Mouse (Mus musculus) CH12.LX (cell line): ENCODE results near the gene Ankrd63. TPM values are rescaled to one million over a fixed set of nuclear protein-coding genes. Genes with fewer than 3 reads are reported as not detected.

ENCODE experiments used
- DNase-seq: peaks from one replicate; pipeline ENCODE4 v3.0.0-alpha.2; 2013; ENCODE audit errors: extremely low read depth
- H3K27ac ChIP-seq: 2 replicates; pipeline ENCODE4 v1.5.1; 2012; ENCODE audit warnings: low read depth, mild to moderate bottlenecking, control low read depth, moderate library complexity; ENCODE audit not compliant: insufficient read depth
- H3K27me3 ChIP-seq: replicated peaks from 2 replicates; pipeline ENCODE3; 2012; ENCODE audit warnings: inconsistent platforms
- H3K36me3 ChIP-seq, 2 experiments: replicated peaks in 1 of 2; 2 replicates each; pipeline versions ENCODE3 to v1.6.1; 2012; ENCODE audit warnings: inconsistent platforms in 1 of 2, low read length in 1 of 2, mild to moderate bottlenecking in 1 of 2, mixed read lengths in 1 of 2, moderate library complexity in 1 of 2; ENCODE audit not compliant: control insufficient read depth in 1 of 2, insufficient read depth in 1 of 2
- H3K4me1 ChIP-seq, 2 experiments: 2 replicates each; pipeline ENCODE4 v1.6.1; 2012; ENCODE audit warnings: inconsistent platforms in 1 of 2, moderate library complexity in 1 of 2; ENCODE audit not compliant: insufficient read depth in 2 of 2, control insufficient read depth in 1 of 2
- H3K4me2 ChIP-seq: 2 replicates; pipeline ENCODE4 v1.6.1; 2012; ENCODE audit warnings: low read depth, mild to moderate bottlenecking, control low read depth; ENCODE audit not compliant: poor library complexity, insufficient read depth, severe bottlenecking
- H3K4me3 ChIP-seq, 3 experiments: fragments of 150-350 bp in 1 of 3; sonication (generic) in 1 of 3; replicated peaks in 1 of 3; 2 replicates each; pipeline versions ENCODE3 to v1.5.1; 2011 to 2012; ENCODE audit warnings: low read depth in 2 of 3, low read length in 2 of 3, mild to moderate bottlenecking in 2 of 3, moderate library complexity in 2 of 3, control low read depth in 1 of 3, improper control_type of control experiment in 1 of 3, inconsistent platforms in 1 of 3, mixed read lengths in 1 of 3; ENCODE audit not compliant: poor library complexity in 1 of 3
- H3K79me2 ChIP-seq: replicated peaks from 2 replicates; pipeline ENCODE4 v1.6.1; 2012; ENCODE audit warnings: mild to moderate bottlenecking, moderate library complexity; ENCODE audit not compliant: control insufficient read depth, poor library complexity, insufficient read depth, severe bottlenecking; ENCODE audit errors: extremely low read depth
- H3K9ac ChIP-seq: 2 replicates; pipeline ENCODE4 v1.6.1; 2012; ENCODE audit warnings: low read depth, mild to moderate bottlenecking, control low read depth, moderate library complexity; ENCODE audit not compliant: insufficient read depth
- H3K9me3 ChIP-seq: replicated peaks from 2 replicates; pipeline ENCODE3; 2012; ENCODE audit warnings: low read length, inconsistent platforms, mixed read lengths
- CHD1 ChIP-seq: IDR thresholded peaks from 2 replicates; pipeline ENCODE4 v1.6.1; 2012; ENCODE audit warnings: low read depth, low read length, improper control_type of control experiment, inconsistent platforms
- CHD2 ChIP-seq: IDR thresholded peaks from 2 replicates; pipeline ENCODE4 v1.6.1; 2011; ENCODE audit warnings: low read length, improper control_type of control experiment
- CTCF ChIP-seq, 2 experiments: IDR thresholded peaks in 1 of 2; conservative IDR thresholded peaks in 1 of 2; 2 replicates each; pipeline ENCODE4 v1.5.1; 2011 to 2012; ENCODE audit warnings: low read depth in 2 of 2, low read length in 2 of 2, improper control_type of control experiment in 1 of 2, inconsistent platforms in 1 of 2, mild to moderate bottlenecking in 1 of 2, moderate library complexity in 1 of 2
- E2F4 ChIP-seq: IDR thresholded peaks from 2 replicates; pipeline ENCODE4 v1.6.1; 2011; ENCODE audit warnings: low read depth, low read length, improper control_type of control experiment; ENCODE audit not compliant: insufficient replicate concordance
- ETS1 ChIP-seq: conservative IDR thresholded peaks from 2 replicates; pipeline ENCODE4 v1.6.1; 2012; ENCODE audit warnings: low read depth, mild to moderate bottlenecking, inconsistent platforms, low read length, improper control_type of control experiment, moderate library complexity
- HCFC1 ChIP-seq: IDR thresholded peaks from 2 replicates; pipeline ENCODE4 v1.6.1; 2012; ENCODE audit warnings: low read depth, mild to moderate bottlenecking, inconsistent platforms, low read length, improper control_type of control experiment
- JUN ChIP-seq: IDR thresholded peaks from 2 replicates; pipeline ENCODE4 v1.6.1; 2011; ENCODE audit warnings: low read depth, mild to moderate bottlenecking, low read length, improper control_type of control experiment, moderate library complexity; ENCODE audit not compliant: insufficient read depth
- JUND ChIP-seq: conservative IDR thresholded peaks from 2 replicates; pipeline ENCODE4 v1.6.1; 2011; ENCODE audit warnings: low read depth, low read length, improper control_type of control experiment
- KAT2A ChIP-seq: IDR thresholded peaks from 2 replicates; pipeline ENCODE4 v1.6.1; 2012; ENCODE audit warnings: low read length, improper control_type of control experiment, inconsistent platforms; ENCODE audit not compliant: insufficient replicate concordance
- MAFK ChIP-seq: IDR thresholded peaks from 2 replicates; pipeline ENCODE4 v1.6.1; 2011; ENCODE audit warnings: low read length, improper control_type of control experiment; ENCODE audit not compliant: insufficient replicate concordance
- MAX ChIP-seq: IDR thresholded peaks from 2 replicates; pipeline ENCODE4 v1.6.1; 2011; ENCODE audit warnings: low read length, improper control_type of control experiment
- MAZ ChIP-seq: IDR thresholded peaks from 2 replicates; pipeline ENCODE4 v1.6.1; 2012; ENCODE audit warnings: low read depth, mild to moderate bottlenecking, inconsistent platforms, low read length, improper control_type of control experiment, moderate library complexity
- MEF2A ChIP-seq: IDR thresholded peaks from 2 replicates; pipeline ENCODE4 v1.6.1; 2014; ENCODE audit warnings: low read depth, mild to moderate bottlenecking, inconsistent platforms, low read length, improper control_type of control experiment, borderline replicate concordance
- MXI1 ChIP-seq: IDR thresholded peaks from 2 replicates; pipeline ENCODE4 v1.6.1; 2011; ENCODE audit warnings: mild to moderate bottlenecking, low read depth, low read length, improper control_type of control experiment
- MYC ChIP-seq: IDR thresholded peaks from 2 replicates; pipeline ENCODE4 v1.6.1; 2011; ENCODE audit warnings: low read depth, mild to moderate bottlenecking, improper control_type of control experiment, low read length
- POLR2A ChIP-seq: IDR thresholded peaks from 2 replicates; pipeline ENCODE4 v1.6.1; 2011; ENCODE audit warnings: low read depth, mild to moderate bottlenecking, improper control_type of control experiment, low read length
- RAD21 ChIP-seq: IDR thresholded peaks from 2 replicates; pipeline ENCODE4 v1.6.1; 2011; ENCODE audit warnings: low read depth, mild to moderate bottlenecking, low read length, improper control_type of control experiment, moderate library complexity
- RCOR1 ChIP-seq: conservative IDR thresholded peaks from 2 replicates; pipeline ENCODE4 v1.6.1; 2012; ENCODE audit warnings: low read depth, mild to moderate bottlenecking, inconsistent platforms, low read length, improper control_type of control experiment
- SIN3A ChIP-seq: IDR thresholded peaks from 2 replicates; pipeline ENCODE4 v1.6.1; 2012; ENCODE audit warnings: low read length, improper control_type of control experiment, inconsistent platforms
- SMC3 ChIP-seq: IDR thresholded peaks from 2 replicates; pipeline ENCODE4 v1.6.1; 2011; ENCODE audit warnings: low read depth, low read length, improper control_type of control experiment
- UBTF ChIP-seq: IDR thresholded peaks from 2 replicates; pipeline ENCODE4 v1.6.1; 2012; ENCODE audit warnings: low read depth, mild to moderate bottlenecking, inconsistent platforms, low read length, improper control_type of control experiment, moderate library complexity
- ZC3H11A ChIP-seq: IDR thresholded peaks from 2 replicates; pipeline ENCODE4 v1.6.1; 2012; ENCODE audit warnings: low read depth, mild to moderate bottlenecking, inconsistent platforms, low read length, improper control_type of control experiment
- ZKSCAN1 ChIP-seq: IDR thresholded peaks from 2 replicates; pipeline ENCODE4 v1.6.1; 2012; ENCODE audit warnings: low read depth, inconsistent platforms, low read length, improper control_type of control experiment, borderline replicate concordance
- ZMIZ1 ChIP-seq: IDR thresholded peaks from 2 replicates; pipeline ENCODE4 v1.6.1; 2012; ENCODE audit warnings: low read depth, mild to moderate bottlenecking, inconsistent platforms, low read length, improper control_type of control experiment
- ZNF384 ChIP-seq: IDR thresholded peaks from 2 replicates; pipeline ENCODE4 v1.6.1; 2012; ENCODE audit warnings: low read depth, low read length, improper control_type of control experiment, inconsistent platforms
- dilution Hi-C: fragments of 300-500 bp; cut with MboI; formaldehyde crosslinking; loops from 2 replicates; pipeline ENCODE4 v1.14.3; 2020; ENCODE audit warnings: low sequenced_read_pairs; ENCODE audit not compliant: extremely low pct_unique_long_range_greater_than_20kb, extremely low pct_ligation_motif_present
- in situ Hi-C: fragments of 300-500 bp; cut with MboI; formaldehyde crosslinking; loops from 3 replicates; pipeline ENCODE4 v1.14.3; 2019; ENCODE audit warnings: low sequenced_read_pairs, low pct_ligation_motif_present, low pct_unique_long_range_greater_than_20kb, mixed read lengths
- polyA plus RNA-seq: library from polyadenylated mRNA; unstranded; fragments of >175 nt; gene quantifications from 2 replicates; pipeline ENCODE4 v1.2.1, GENCODE M21; 2012; ENCODE audit warnings: low read depth; ENCODE audit not compliant: insufficient read length
- total RNA-seq, 2 experiments: library from RNA; depleted of rRNA; stranded (reverse); fragments of 300-350 nt in 1 of 2; fragments of >200 nt in 1 of 2; gene quantifications; 2 replicates each; pipeline ENCODE4 v1.2.3; 2012 to 2014

Gene Ankrd63
- total and polyA plus RNA-seq, 3 experiments = 0.07 TPM; not detected in 2

GRCm38 (mm10) chr2:118669785-118670184, 34.0 kb downstream of the Ankrd63 start:
- TF ChIP-seq SIN3A (no peak), ZMIZ1 (no peak), POLR2A (no peak), MAFK (no peak), MAX (no peak), RCOR1 (no peak), E2F4 (no peak)
- in situ Hi-C loops (no loop called here), dilution Hi-C loops (no loop called here)
- H3K27ac ChIP-seq = no peak overlapping the region
- H3K4me2 ChIP-seq = no peak overlapping the region
- no peak overlapping the region for H3K9ac ChIP-seq
- H3K27me3 ChIP-seq = no peaks in the 10 kb centered on the region
- no peak for DNase-seq
- H3K79me2 ChIP-seq = no peaks in the 10 kb centered on the region
- H3K4me1 ChIP-seq = peaks cover 6 to 31% of the 10 kb centered on the region in 2 experiments; a peak in 3 of 4 replicates
- H3K4me3 ChIP-seq = no peak overlapping the region
- H3K9me3 ChIP-seq = no peaks in the 10 kb centered on the region
- no peaks in the 10 kb centered on the region for H3K36me3 ChIP-seq

DNA sequence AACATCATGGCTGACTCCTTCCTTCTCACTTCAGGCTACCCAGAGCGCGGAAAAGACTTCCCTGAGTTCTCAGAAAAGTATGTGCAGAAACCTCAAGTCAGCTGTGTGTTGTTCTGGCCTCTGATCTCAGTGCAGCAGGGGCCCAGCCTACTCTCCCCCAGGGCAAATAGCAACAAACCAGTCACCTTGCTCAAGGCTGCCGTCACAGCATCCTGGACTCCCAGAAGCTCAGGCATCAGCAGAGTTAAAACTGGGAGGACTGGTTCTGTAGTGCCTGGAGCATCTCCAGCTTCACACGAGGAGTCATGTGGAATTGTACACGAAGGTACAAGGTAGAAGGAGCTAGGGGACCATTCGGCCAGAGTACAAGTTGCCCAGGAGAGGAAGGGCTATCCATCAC, 34.5 kb downstream of the Ankrd63 start:
- no peaks in the 10 kb centered on the region for H3K79me2 ChIP-seq
- dilution Hi-C loops = no loop called here
- no peaks in the 10 kb centered on the region for H3K27me3 ChIP-seq
- peaks cover 7 to 37% of the 10 kb centered on the region in 2 experiments; a peak in 3 of 4 replicates for H3K4me1 ChIP-seq
- in situ Hi-C loops = no loop called here
- no peak for DNase-seq
- H3K4me3 ChIP-seq = no peak overlapping the region
- H3K9me3 ChIP-seq = no peaks in the 10 kb centered on the region
- no peaks in the 10 kb centered on the region for H3K36me3 ChIP-seq
- no peak overlapping the region for H3K4me2 ChIP-seq
- TF ChIP-seq ZNF384 (no peak), RAD21 (no peak), ZMIZ1 (no peak), ETS1 (no peak), SMC3 (no peak), SIN3A (no peak), JUN (no peak), MXI1 (no peak), POLR2A (no peak), MEF2A (no peak)
- no peak overlapping the region for H3K27ac ChIP-seq
- H3K9ac ChIP-seq = no peak overlapping the region

DNA sequence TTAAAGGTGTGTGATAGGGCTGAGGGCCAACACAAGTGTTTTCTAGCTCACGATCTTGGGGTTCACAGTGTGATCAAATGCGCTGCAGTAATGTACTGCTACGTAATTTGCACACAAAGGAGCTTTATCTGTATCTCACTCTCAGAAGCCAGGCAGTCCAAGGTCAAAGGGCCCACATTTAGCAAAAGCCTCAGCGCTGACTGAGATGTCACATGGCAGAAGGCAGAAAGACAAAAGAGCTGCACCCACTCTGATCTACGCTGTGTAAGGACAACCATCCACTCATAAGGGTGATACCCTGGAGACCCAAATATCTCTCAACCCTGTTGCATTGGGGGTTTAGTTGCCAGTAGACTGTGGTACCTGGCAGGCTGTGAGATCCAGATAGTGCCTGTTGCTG, 36.6 kb downstream of the Ankrd63 start:
- Histone ChIP-seq H3K4me3 (no peak overlapping the region), H3K4me1 (peaks cover 24 to 52% of the 10 kb centered on the region in 2 experiments)
- dilution Hi-C loops = no loop called here

More for the DNA sequence above, 36.6 kb downstream of the Ankrd63 start:
- no peaks in the 10 kb centered on the region for H3K79me2 ChIP-seq
- no peak overlapping the region for H3K27ac ChIP-seq
- H3K9ac ChIP-seq = no peak overlapping the region
- H3K36me3 ChIP-seq = no peaks in the 10 kb centered on the region
- H3K9me3 ChIP-seq = no peaks in the 10 kb centered on the region
- TF ChIP-seq RAD21 = no peak
- TF ChIP-seq MYC = no peak
- TF ChIP-seq ZC3H11A = no peak
- TF ChIP-seq JUN = no peak
- no peak for TF ChIP-seq MAZ
- TF ChIP-seq HCFC1 = no peak
- no peak for TF ChIP-seq CTCF (conservative IDR thresholded peaks at IDR 0.05 in 1 of 2, IDR thresholded peaks at IDR 0.05 in 1 of 2; ENCODE audit: low read depth in 2 of 2, low read length in 2 of 2)
- TF ChIP-seq JUND = no peak
- TF ChIP-seq CHD1 = no peak
- TF ChIP-seq MAFK = no peak
- no peak for TF ChIP-seq KAT2A
- TF ChIP-seq UBTF = no peak
- TF ChIP-seq MAX = no peak
- no peak for TF ChIP-seq CHD2
- no peak for TF ChIP-seq ZKSCAN1
- peaks cover 7% of the 10 kb centered on the region for H3K27me3 ChIP-seq
- DNase-seq = no peak
- in situ Hi-C loops = no loop called here
- no peak overlapping the region for H3K4me2 ChIP-seq
